Mouse (Mus musculus) liver, embryonic 13.5 days (tissue): ENCODE data around the gene Natd1. TPM values are rescaled to one million over a fixed set of nuclear protein-coding genes. Genes with fewer than 3 reads are reported as not detected.
A peak's percentile ranks its signal among the peaks of the same experiment; 100 is the strongest.

Experiments used
- ATAC-seq: fragments of 200-750 bp; cut with Nextera tagmentation; 2 replicates; pipeline ENCODE4 v1.8.0; 2017; ENCODE audit warnings: low read depth, mild to moderate bottlenecking, moderate number of reproducible peaks, moderate library complexity
- DNase-seq: peaks from one replicate; pipeline ENCODE4 v3.0.0; 2022
- H3K27ac ChIP-seq: fragments of 300-500 bp; sonication (generic); 2 replicates; pipeline ENCODE4 v1.5.1; 2015; ENCODE audit warnings: moderate library complexity, mild to moderate bottlenecking, inconsistent platforms
- H3K27me3 ChIP-seq: fragments of 300-500 bp; sonication (generic); 2 replicates; pipeline ENCODE4 v1.6.1; 2015; ENCODE audit warnings: mild to moderate bottlenecking, inconsistent platforms
- H3K36me3 ChIP-seq: fragments of 300-500 bp; sonication (generic); 2 replicates; pipeline ENCODE4 v1.6.1; 2015; ENCODE audit warnings: mild to moderate bottlenecking, inconsistent platforms
- H3K4me1 ChIP-seq: fragments of 300-500 bp; sonication (generic); replicated peaks from 2 replicates; pipeline ENCODE4 v1.6.1; 2015; ENCODE audit warnings: inconsistent platforms
- H3K4me2 ChIP-seq: fragments of 300-500 bp; sonication (generic); 2 replicates; pipeline ENCODE4 v1.6.1; 2015; ENCODE audit warnings: inconsistent platforms, mild to moderate bottlenecking, moderate library complexity
- H3K4me3 ChIP-seq: fragments of 300-500 bp; sonication (generic); replicated peaks from 2 replicates; pipeline ENCODE4 v1.5.1; 2015; ENCODE audit warnings: mild to moderate bottlenecking, inconsistent platforms
- H3K9ac ChIP-seq: fragments of 300-500 bp; sonication (generic); 2 replicates; pipeline ENCODE4 v1.6.1; 2015; ENCODE audit warnings: mild to moderate bottlenecking, inconsistent platforms
- H3K9me3 ChIP-seq: fragments of 300-500 bp; sonication (generic); replicated peaks from 2 replicates; pipeline ENCODE4 v1.6.1; 2016; ENCODE audit warnings: inconsistent platforms
- WGBS: fragments of 180-500 bp; shearing (Covaris S2); methylation state at CpG from one replicate; pipeline ENCODE4 v1.1.7; 2015; ENCODE audit not compliant: insufficient replicate concordance; 5-methylcytosine and 5-hydroxymethylcytosine counted together
- polyA plus RNA-seq: library from polyadenylated mRNA; unstranded; fragments of >200 nt; fragmentation: Nextera tagmentation; extraction: Ambion mirVana; gene quantifications from 2 replicates; pipeline ENCODE4 v1.2.1, GENCODE M21; 2015

Gene Natd1
- polyA plus RNA-seq, 1 experiment from 2014 or later = 8.6 TPM

GRCm38 (mm10) chr11:60913301-60914196 is 1.0 kb downstream of the Natd1 start:
- DNase-seq = peak; percentile 86
- under 1% methylated on average over 84 of the region's 86 CpGs for WGBS
- peaks cover 59% of the 10 kb centered on the region for H3K4me1 ChIP-seq

GRCm38 (mm10) chr11:60912525-60912973 is 2.0 kb downstream of the Natd1 start:
- H3K27ac ChIP-seq = peak overlapping the region; percentile 84
- no peaks in the 10 kb centered on the region for H3K9me3 ChIP-seq
- 23% methylated on average over 7 of the region's 7 CpGs for WGBS
- DNase-seq (no peak), ATAC-seq (no peak)
- H3K4me1 ChIP-seq = peaks cover 55% of the 10 kb centered on the region
- peak overlapping the region; percentile 95 for H3K4me3 ChIP-seq
- H3K9ac ChIP-seq = peak overlapping the region; percentile 96
- peak overlapping the region; percentile 95 for H3K4me2 ChIP-seq
- no peaks in the 10 kb centered on the region for H3K36me3 ChIP-seq
- no peaks in the 10 kb centered on the region for H3K27me3 ChIP-seq

More at GRCm38 (mm10) chr11:60913301-60914196, 1.0 kb downstream of the Natd1 start:
- peak overlapping the region; percentile 84 for H3K27ac ChIP-seq
- no peaks in the 10 kb centered on the region for H3K9me3 ChIP-seq
- H3K4me3 ChIP-seq = peak overlapping the region; percentile 95
- no peaks in the 10 kb centered on the region for H3K36me3 ChIP-seq
- peak overlapping the region; percentile 96 for H3K9ac ChIP-seq
- peak overlapping the region; percentile 95 for H3K4me2 ChIP-seq
- peak; percentile 89 for ATAC-seq
- H3K27me3 ChIP-seq = no peaks in the 10 kb centered on the region

- H3K27ac ChIP-seq = no peak overlapping the region; the same call in 1 of the 2 replicates
- DNase-seq = no peak
- H3K4me1 ChIP-seq = peaks cover 38% of the 10 kb centered on the region
- peaks cover 21% of the 10 kb centered on the region for H3K36me3 ChIP-seq
- H3K9me3 ChIP-seq = no peaks in the 10 kb centered on the region
- no peak overlapping the region for H3K9ac ChIP-seq
- no peak overlapping the region for H3K4me3 ChIP-seq
- 72% methylated on average over 1 of the region's 1 CpGs for WGBS
- no peak overlapping the region for H3K4me2 ChIP-seq
- no peak for ATAC-seq
- H3K27me3 ChIP-seq = 0 out of 2 replicates have a peak, but pooled peaks cover 3% of the 10 kb centered on the region
Measured at GRCm38 (mm10) chr11:60909626-60910025, 4.9 kb downstream of the Natd1 start.

- Histone ChIP-seq H3K9ac (no peak overlapping the region), H3K4me2 (no peak overlapping the region), H3K4me1 (peaks cover 29% of the 10 kb centered on the region), H3K4me3 (no peak overlapping the region), H3K27ac (no peak overlapping the region), H3K36me3 (peaks cover 32% of the 10 kb centered on the region), H3K27me3 (0 out of 2 replicates have a peak, but pooled peaks cover 3% of the 10 kb centered on the region), H3K9me3 (no peaks in the 10 kb centered on the region)
- DNase-seq = no peak
- WGBS = 65% methylated on average over 3 of the region's 3 CpGs
- ATAC-seq = no peak
Measured at GRCm38 (mm10) chr11:60908073-60908472, 6.5 kb downstream of the Natd1 start.

GRCm38 (mm10) chr11:60906449-60906848 is 8.1 kb downstream of the Natd1 start:
- 0 out of 2 replicates have a peak, but pooled peaks cover 3% of the 10 kb centered on the region for H3K27me3 ChIP-seq
- peaks cover 20% of the 10 kb centered on the region for H3K4me1 ChIP-seq
- DNase-seq (no peak), ATAC-seq (no peak)
- 76% methylated on average over 4 of the region's 4 CpGs for WGBS
- H3K9ac ChIP-seq = no peak overlapping the region
- H3K4me2 ChIP-seq = no peak overlapping the region
- H3K27ac ChIP-seq = no peak overlapping the region
- H3K9me3 ChIP-seq = no peaks in the 10 kb centered on the region
- peaks cover 32% of the 10 kb centered on the region for H3K36me3 ChIP-seq
- H3K4me3 ChIP-seq = no peak overlapping the region

- H3K4me1 ChIP-seq = peaks cover 11% of the 10 kb centered on the region
- no peaks in the 10 kb centered on the region for H3K9me3 ChIP-seq
- H3K9ac ChIP-seq = no peak overlapping the region
- no peak overlapping the region for H3K27ac ChIP-seq
- H3K36me3 ChIP-seq = peaks cover 32% of the 10 kb centered on the region
- ATAC-seq (no peak), DNase-seq (no peak)
- no peak overlapping the region for H3K4me3 ChIP-seq
- 0 out of 2 replicates have a peak, but pooled peaks cover 3% of the 10 kb centered on the region for H3K27me3 ChIP-seq
- no peak overlapping the region for H3K4me2 ChIP-seq
- WGBS = 85% methylated on average over 10 of the region's 10 CpGs
Measured at GRCm38 (mm10) chr11:60905407-60906120, 9.0 kb downstream of the Natd1 start.

GRCm38 (mm10) chr11:60903661-60904061 is 10.9 kb downstream of the Natd1 start:
- 77% methylated on average over 6 of the region's 6 CpGs for WGBS
- H3K27ac ChIP-seq = no peak overlapping the region
- DNase-seq (no peak), ATAC-seq (no peak)
- H3K27me3 ChIP-seq = peaks cover 7% of the 10 kb centered on the region; the same call in 1 of the 2 replicates
- H3K4me3 ChIP-seq = no peak overlapping the region
- H3K9me3 ChIP-seq = no peaks in the 10 kb centered on the region
- no peak overlapping the region for H3K9ac ChIP-seq
- peaks cover 7% of the 10 kb centered on the region for H3K4me1 ChIP-seq
- H3K4me2 ChIP-seq = no peak overlapping the region
- H3K36me3 ChIP-seq = peaks cover 32% of the 10 kb centered on the region

GRCm38 (mm10) chr11:60902486-60902885 is 12.1 kb downstream of the Natd1 start:
- ATAC-seq = 0 out of 2 replicates have a peak, but pooled peaks have one; percentile 38
- H3K4me1 ChIP-seq = peaks cover 7% of the 10 kb centered on the region
- H3K9ac ChIP-seq = no peak overlapping the region
- DNase-seq = no peak
- no peak overlapping the region for H3K4me3 ChIP-seq
- no peak overlapping the region for H3K27ac ChIP-seq
- H3K36me3 ChIP-seq = peaks cover 32% of the 10 kb centered on the region
- peaks cover 7% of the 10 kb centered on the region; the same call in 1 of the 2 replicates for H3K27me3 ChIP-seq
- 74% methylated on average over 4 of the region's 4 CpGs for WGBS
- H3K4me2 ChIP-seq = no peak overlapping the region
- H3K9me3 ChIP-seq = no peaks in the 10 kb centered on the region

- WGBS = 71% methylated on average over 7 of the region's 7 CpGs
Measured at GRCm38 (mm10) chr11:60902001-60902400, 12.5 kb downstream of the Natd1 start.

GRCm38 (mm10) chr11:60895915-60896314 is 18.6 kb downstream of the Natd1 start:
- Histone ChIP-seq H3K9me3 (no peaks in the 10 kb centered on the region), H3K27ac (no peak overlapping the region), H3K27me3 (peaks cover 4% of the 10 kb centered on the region; the same call in 1 of the 2 replicates), H3K4me3 (no peak overlapping the region), H3K36me3 (no peaks in the 10 kb centered on the region), H3K9ac (no peak overlapping the region), H3K4me1 (no peaks in the 10 kb centered on the region), H3K4me2 (no peak overlapping the region)
- DNase-seq (no peak), ATAC-seq (no peak)
- WGBS = 40% methylated on average over 4 of the region's 4 CpGs

More at GRCm38 (mm10) chr11:60902001-60902400, 12.5 kb downstream of the Natd1 start:
- DNase-seq (no peak), ATAC-seq (no peak)
- Histone ChIP-seq H3K4me1 (peaks cover 7% of the 10 kb centered on the region), H3K4me3 (no peak overlapping the region), H3K9ac (no peak overlapping the region), H3K36me3 (peaks cover 32% of the 10 kb centered on the region), H3K27me3 (peaks cover 7% of the 10 kb centered on the region; the same call in 1 of the 2 replicates), H3K27ac (no peak overlapping the region), H3K9me3 (no peaks in the 10 kb centered on the region), H3K4me2 (no peak overlapping the region)

- no peak overlapping the region for H3K27ac ChIP-seq
Measured at GRCm38 (mm10) chr11:60890744-60891143, 23.8 kb downstream of the Natd1 start.

More at GRCm38 (mm10) chr11:60890744-60891143, 23.8 kb downstream of the Natd1 start:
- H3K4me3 ChIP-seq = no peak overlapping the region
- no peak for DNase-seq
- no peaks in the 10 kb centered on the region for H3K36me3 ChIP-seq
- no peak overlapping the region for H3K9ac ChIP-seq
- H3K9me3 ChIP-seq = no peaks in the 10 kb centered on the region
- 49% methylated on average over 3 of the region's 3 CpGs for WGBS
- H3K4me1 ChIP-seq = no peaks in the 10 kb centered on the region
- no peak for ATAC-seq
- H3K4me2 ChIP-seq = no peak overlapping the region
- H3K27me3 ChIP-seq = no peaks in the 10 kb centered on the region
